Mouse (Mus musculus) T-cell, adult 66 days (primary cell): ENCODE data around the gene Leprot. TPM values are rescaled to one million over a fixed set of nuclear protein-coding genes. Genes with fewer than 3 reads are reported as not detected.

Source experiments
- total RNA-seq, 2 experiments: library from RNA; stranded (reverse); gene quantifications; 3 replicates in 1 of 2; 4 replicates in 1 of 2; pipeline ENCODE4 v1.2.4; 2023

Gene Leprot
- 10 to 100 TPM; 20.3 to 21.4 TPM for total RNA-seq

GRCm38 (mm10) chr4:101647196-101647905 is at the start of gene Leprot:
TSS of gene Leprot (plus strand) at chr4:101647718.

Other genes with a start within 250 kb of the Leprot start
- gene Ak4, start 228.4 kb upstream of the Leprot start, total RNA-seq: under 1 TPM in 1 of 2 experiments, not detected in 1; 0.44 TPM
- 1 to 10 TPM; 3.1 to 3.6 TPM for gene Dnajc6, start 151.1 kb upstream of the Leprot start, total RNA-seq
- under 1 TPM in 1 of 2 experiments, not detected in 1; 0.23 TPM for gene Lepr, start 69.7 kb downstream of the Leprot start, total RNA-seq
- gene B020004J07Rik, start 196.3 kb downstream of the Leprot start, total RNA-seq: not detected
- not detected for gene C130073F10Rik, start 246.1 kb downstream of the Leprot start, total RNA-seq